Mouse (Mus musculus): Measurements from ENCODE around the gene Src. TPM values are rescaled to one million over a fixed set of nuclear protein-coding genes. Genes with fewer than 3 reads are reported as not detected.

Gene Src
- polyA plus RNA-seq (2012; rRNA removed): 24.6 and 25.1 TPM in 2 replicates

- WGBS: 76% methylated on average over 13 of the region's 13 CpGs
- no peaks in the 10 kb centered on the region for H3K27me3 ChIP-seq (ENCODE audit: control insufficient read depth, insufficient read depth, low read length)
- H3K4me1 ChIP-seq (replicated peaks; ENCODE audit: control insufficient read depth, insufficient read depth, low read length): no peaks in the 10 kb centered on the region
- DNase-seq: no peak
- TF ChIP-seq POLR2A (IDR thresholded peaks at IDR 0.05; ENCODE audit: control insufficient read depth, extremely low read depth, insufficient read depth, low read length, poor library complexity): no peak
- TF ChIP-seq CTCF (IDR thresholded peaks at IDR 0.05; ENCODE audit: borderline replicate concordance, control insufficient read depth, extremely low read depth, insufficient read depth, low read length, poor library complexity): no peak
- no peak within 1 kb of the TSS for H3K4me3 ChIP-seq (ENCODE audit: control insufficient read depth, insufficient read depth, low read length)
- no peaks in the 10 kb centered on the region for H3K36me3 ChIP-seq (ENCODE audit: control insufficient read depth, insufficient read depth, low read length)
- no peak within 1 kb of the TSS for H3K27ac ChIP-seq (ENCODE audit: control insufficient read depth, insufficient read depth, low read length)
Observed at GRCm38 (mm10) chr2:157418206-157418605, at the start of gene Src. TSS of gene Src (plus strand) at chr2:157418444.

- Histone ChIP-seq H3K4me1 (replicated peaks; ENCODE audit: control insufficient read depth, insufficient read depth, low read length) (peaks cover 12% of the 10 kb centered on the region), H3K27me3 (ENCODE audit: control insufficient read depth, insufficient read depth, low read length) (no peaks in the 10 kb centered on the region), H3K4me3 (ENCODE audit: control insufficient read depth, insufficient read depth, low read length) (no peak overlapping the region), H3K27ac (ENCODE audit: control insufficient read depth, insufficient read depth, low read length) (no peak overlapping the region), H3K36me3 (ENCODE audit: control insufficient read depth, insufficient read depth, low read length) (no peaks in the 10 kb centered on the region)
- TF ChIP-seq POLR2A (IDR thresholded peaks at IDR 0.05; ENCODE audit: control insufficient read depth, extremely low read depth, insufficient read depth, low read length, poor library complexity): no peak
- TF ChIP-seq CTCF (IDR thresholded peaks at IDR 0.05; ENCODE audit: borderline replicate concordance, control insufficient read depth, extremely low read depth, insufficient read depth, low read length, poor library complexity): no peak
- 98% methylated on average over 6 of the region's 6 CpGs for WGBS
- DNase-seq: no peak
Observed at GRCm38 (mm10) chr2:157371696-157372095, 46.5 kb upstream of the Src start.

- Histone ChIP-seq H3K27ac (ENCODE audit: control insufficient read depth, insufficient read depth, low read length) (no peak overlapping the region), H3K4me3 (ENCODE audit: control insufficient read depth, insufficient read depth, low read length) (no peak overlapping the region), H3K4me1 (replicated peaks; ENCODE audit: control insufficient read depth, insufficient read depth, low read length) (peaks cover 6% of the 10 kb centered on the region), H3K27me3 (ENCODE audit: control insufficient read depth, insufficient read depth, low read length) (no peaks in the 10 kb centered on the region), H3K36me3 (ENCODE audit: control insufficient read depth, insufficient read depth, low read length) (no peaks in the 10 kb centered on the region)
- DNase-seq: no peak
- TF ChIP-seq CTCF (IDR thresholded peaks at IDR 0.05; ENCODE audit: borderline replicate concordance, control insufficient read depth, extremely low read depth, insufficient read depth, low read length, poor library complexity) (no peak), POLR2A (IDR thresholded peaks at IDR 0.05; ENCODE audit: control insufficient read depth, extremely low read depth, insufficient read depth, low read length, poor library complexity) (no peak)
- 92% methylated on average over 3 of the region's 3 CpGs for WGBS
Observed at GRCm38 (mm10) chr2:157373681-157374080, 44.6 kb upstream of the Src start.

- TF ChIP-seq POLR2A (IDR thresholded peaks at IDR 0.05; ENCODE audit: control insufficient read depth, extremely low read depth, insufficient read depth, low read length, poor library complexity) (no peak), CTCF (IDR thresholded peaks at IDR 0.05; ENCODE audit: borderline replicate concordance, control insufficient read depth, extremely low read depth, insufficient read depth, low read length, poor library complexity) (no peak)
- H3K36me3 ChIP-seq (ENCODE audit: control insufficient read depth, insufficient read depth, low read length): peaks cover 5% of the 10 kb centered on the region
- WGBS: 87% methylated on average over 8 of the region's 8 CpGs
- H3K4me1 ChIP-seq (replicated peaks; ENCODE audit: control insufficient read depth, insufficient read depth, low read length): peaks cover 4% of the 10 kb centered on the region
- DNase-seq: no peak
- H3K4me3 ChIP-seq (ENCODE audit: control insufficient read depth, insufficient read depth, low read length): no peak overlapping the region
- no peaks in the 10 kb centered on the region for H3K27me3 ChIP-seq (ENCODE audit: control insufficient read depth, insufficient read depth, low read length)
- no peak overlapping the region for H3K27ac ChIP-seq (ENCODE audit: control insufficient read depth, insufficient read depth, low read length)
Observed at GRCm38 (mm10) chr2:157375051-157375450, 43.2 kb upstream of the Src start.

GRCm38 (mm10) chr2:157375794-157376757, 42.2 kb upstream of the Src start:
- H3K4me3 ChIP-seq (ENCODE audit: control insufficient read depth, insufficient read depth, low read length): no peak overlapping the region
- peaks cover 4% of the 10 kb centered on the region for H3K4me1 ChIP-seq (replicated peaks; ENCODE audit: control insufficient read depth, insufficient read depth, low read length)
- peaks cover 6% of the 10 kb centered on the region for H3K36me3 ChIP-seq (ENCODE audit: control insufficient read depth, insufficient read depth, low read length)
- no peaks in the 10 kb centered on the region for H3K27me3 ChIP-seq (ENCODE audit: control insufficient read depth, insufficient read depth, low read length)
- 87% methylated on average over 14 of the region's 14 CpGs for WGBS
- H3K27ac ChIP-seq (ENCODE audit: control insufficient read depth, insufficient read depth, low read length): no peak overlapping the region
- DNase-seq: no peak
- TF ChIP-seq POLR2A (IDR thresholded peaks at IDR 0.05; ENCODE audit: control insufficient read depth, extremely low read depth, insufficient read depth, low read length, poor library complexity): no peak
- TF ChIP-seq CTCF (IDR thresholded peaks at IDR 0.05; ENCODE audit: borderline replicate concordance, control insufficient read depth, extremely low read depth, insufficient read depth, low read length, poor library complexity): no peak

GRCm38 (mm10) chr2:157376995-157377394, 41.2 kb upstream of the Src start:
- WGBS: 87% methylated on average over 3 of the region's 3 CpGs
- no peak for DNase-seq
- H3K4me1 ChIP-seq (replicated peaks; ENCODE audit: control insufficient read depth, insufficient read depth, low read length): peaks cover 4% of the 10 kb centered on the region
- no peaks in the 10 kb centered on the region for H3K27me3 ChIP-seq (ENCODE audit: control insufficient read depth, insufficient read depth, low read length)
- TF ChIP-seq CTCF (IDR thresholded peaks at IDR 0.05; ENCODE audit: borderline replicate concordance, control insufficient read depth, extremely low read depth, insufficient read depth, low read length, poor library complexity) (no peak), POLR2A (IDR thresholded peaks at IDR 0.05; ENCODE audit: control insufficient read depth, extremely low read depth, insufficient read depth, low read length, poor library complexity) (no peak)
- H3K4me3 ChIP-seq (ENCODE audit: control insufficient read depth, insufficient read depth, low read length): no peak overlapping the region
- H3K36me3 ChIP-seq (ENCODE audit: control insufficient read depth, insufficient read depth, low read length): peaks cover 6% of the 10 kb centered on the region
- H3K27ac ChIP-seq (ENCODE audit: control insufficient read depth, insufficient read depth, low read length): no peak overlapping the region
